Mouse (Mus musculus) testis, adult 2 months (tissue): ENCODE data around the gene Ankrd28. TPM values are rescaled to one million over a fixed set of nuclear protein-coding genes. Genes with fewer than 3 reads are reported as not detected.
"Not testable (repeated sequence)": the region's sequence is repeated elsewhere in the genome, so short reads cannot be mapped to it uniquely, and the experiment has no call there.

ENCODE experiments used
- H3K27ac ChIP-seq: fragments of 200-500 bp; 2 replicates; pipeline ENCODE4 v1.5.1; 2012; ENCODE audit warnings: low read depth, low read length; ENCODE audit not compliant: control insufficient read depth, insufficient read depth
- H3K27me3 ChIP-seq: fragments of 200-500 bp; 2 replicates; pipeline ENCODE4 v1.6.1; 2012; ENCODE audit warnings: mild to moderate bottlenecking, low read length, moderate library complexity; ENCODE audit not compliant: control insufficient read depth, insufficient read depth
- H3K36me3 ChIP-seq: fragments of 200-500 bp; 2 replicates; pipeline ENCODE4 v1.6.1; 2012; ENCODE audit warnings: mild to moderate bottlenecking, low read length; ENCODE audit not compliant: control insufficient read depth, insufficient read depth
- H3K4me1 ChIP-seq: fragments of 200-500 bp; 2 replicates; pipeline ENCODE4 v1.6.1; 2012; ENCODE audit warnings: low read length; ENCODE audit not compliant: control insufficient read depth, insufficient read depth
- H3K4me3 ChIP-seq: fragments of 200-500 bp; 2 replicates; pipeline ENCODE4 v1.5.1; 2012; ENCODE audit warnings: low read depth, mild to moderate bottlenecking, low read length, moderate library complexity, mixed read lengths; ENCODE audit not compliant: control insufficient read depth
- CTCF ChIP-seq: fragments of 200-500 bp; IDR thresholded peaks from 2 replicates; pipeline ENCODE4 v1.5.1; 2012; ENCODE audit warnings: low read depth, mild to moderate bottlenecking, inconsistent platforms, low read length, moderate library complexity; ENCODE audit not compliant: control insufficient read depth, insufficient read depth, insufficient replicate concordance
- POLR2A ChIP-seq: fragments of 200-500 bp; IDR thresholded peaks from 2 replicates; pipeline ENCODE4 v1.6.1; 2012; ENCODE audit warnings: low read depth, mild to moderate bottlenecking, inconsistent platforms, low read length, moderate library complexity; ENCODE audit not compliant: control insufficient read depth
- polyA plus RNA-seq: library from polyadenylated mRNA; depleted of rRNA; stranded (reverse); fragments of >200 nt; gene quantifications from 2 replicates; pipeline ENCODE4 v1.2.3, GENCODE M21; 2012; rRNA removed

Gene Ankrd28
- 20.9 and 25.7 TPM in 2 replicates for polyA plus RNA-seq

GRCm38 (mm10) chr14:31830571-31831369 lies at the start of gene Ankrd28:
Gene Ankrd28, minus strand, starts transcription at chr14:31830651.
- TF ChIP-seq POLR2A = peak; percentile 67
- TF ChIP-seq CTCF = no peak
- Histone ChIP-seq H3K27ac (peak within 1 kb of the TSS; percentile 98), H3K4me1 (no peaks in the 10 kb centered on the region), H3K36me3 (no peaks in the 10 kb centered on the region), H3K4me3 (peak within 1 kb of the TSS; percentile 100), H3K27me3 (no peaks in the 10 kb centered on the region)

- TF ChIP-seq POLR2A (no peak), CTCF (no peak)
- peak overlapping the region; percentile 52 for H3K27ac ChIP-seq
- no peaks in the 10 kb centered on the region for H3K36me3 ChIP-seq
- no peaks in the 10 kb centered on the region for H3K27me3 ChIP-seq
- no peak overlapping the region for H3K4me3 ChIP-seq
- no peaks in the 10 kb centered on the region for H3K4me1 ChIP-seq
These were observed 49.0 kb upstream of the Ankrd28 start for GRCm38 (mm10) chr14:31879456-31879855.

GRCm38 (mm10) chr14:31872130-31872529 lies 41.7 kb upstream of the Ankrd28 start:
- H3K36me3 ChIP-seq = no peaks in the 10 kb centered on the region
- H3K4me3 ChIP-seq = no peak overlapping the region
- H3K27me3 ChIP-seq = no peaks in the 10 kb centered on the region
- H3K4me1 ChIP-seq = no peaks in the 10 kb centered on the region
- H3K27ac ChIP-seq = no peak overlapping the region
- TF ChIP-seq POLR2A (no peak), CTCF (no peak)

DNA sequence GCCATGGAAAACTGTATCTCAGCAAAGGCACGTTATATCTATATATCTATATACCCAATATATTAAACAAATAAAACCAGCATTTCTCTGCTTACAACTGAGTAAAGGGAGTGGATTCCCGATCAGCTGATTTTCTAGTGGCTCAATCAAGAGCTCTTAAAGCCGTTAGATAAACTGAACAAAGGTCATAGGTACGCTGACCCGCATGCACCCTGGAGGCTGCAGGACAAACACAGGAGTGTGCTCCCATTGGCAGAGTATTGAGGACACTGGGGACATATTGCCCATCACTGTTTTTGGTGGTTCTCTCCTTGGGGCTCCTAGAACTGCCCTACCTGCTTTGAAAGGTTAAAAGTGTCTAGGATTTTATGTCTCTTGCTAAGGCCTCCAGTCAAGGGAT lies 40.0 kb upstream of the Ankrd28 start:
- no peaks in the 10 kb centered on the region for H3K27me3 ChIP-seq
- TF ChIP-seq CTCF = no peak
- TF ChIP-seq POLR2A = no peak
- no peaks in the 10 kb centered on the region for H3K4me1 ChIP-seq
- no peaks in the 10 kb centered on the region for H3K36me3 ChIP-seq
- H3K4me3 ChIP-seq = no peak overlapping the region
- no peak overlapping the region for H3K27ac ChIP-seq

GRCm38 (mm10) chr14:31868591-31868990 lies 38.1 kb upstream of the Ankrd28 start:
- no peak for TF ChIP-seq CTCF
- TF ChIP-seq POLR2A = no peak
- H3K4me1 ChIP-seq = no peaks in the 10 kb centered on the region
- H3K27ac ChIP-seq = no peak overlapping the region
- no peaks in the 10 kb centered on the region for H3K36me3 ChIP-seq
- H3K27me3 ChIP-seq = no peaks in the 10 kb centered on the region
- H3K4me3 ChIP-seq = no peak overlapping the region

GRCm38 (mm10) chr14:31866366-31866765 lies 35.9 kb upstream of the Ankrd28 start:
- H3K4me1 ChIP-seq, H3K36me3 ChIP-seq, H3K27me3 ChIP-seq, H3K27ac ChIP-seq, H3K4me3 ChIP-seq: not testable (repeated sequence)

GRCm38 (mm10) chr14:31858679-31859078 lies 28.2 kb upstream of the Ankrd28 start:
- H3K27me3 ChIP-seq = no peaks in the 10 kb centered on the region
- no peak overlapping the region for H3K4me3 ChIP-seq
- no peak for TF ChIP-seq CTCF
- TF ChIP-seq POLR2A = no peak
- H3K36me3 ChIP-seq = no peaks in the 10 kb centered on the region
- no peaks in the 10 kb centered on the region for H3K4me1 ChIP-seq
- H3K27ac ChIP-seq = no peak overlapping the region
